Mouse (Mus musculus) heart, embryonic 15.5 days (tissue): Measurements from ENCODE around the gene Gm45783. TPM values are rescaled to one million over a fixed set of nuclear protein-coding genes. Genes with fewer than 3 reads are reported as not detected.
"Not testable (repeated sequence)": the region's sequence is repeated elsewhere in the genome, so short reads cannot be mapped to it uniquely, and the experiment has no call there.

Source experiments
- ATAC-seq: fragments of 200-750 bp; cut with Nextera tagmentation; replicated peaks from 2 replicates; pipeline ENCODE4 v1.8.0; 2017; ENCODE audit warnings: low read depth, moderate TSS enrichment; ENCODE audit not compliant: insufficient number of reproducible peaks, insufficient read depth, low FRiP score
- H3K27ac ChIP-seq: fragments of 300-500 bp; sonication (generic); 2 replicates; pipeline ENCODE4 v1.5.1; 2015; ENCODE audit warnings: mild to moderate bottlenecking, inconsistent platforms
- H3K27me3 ChIP-seq: fragments of 300-500 bp; sonication (generic); 2 replicates; pipeline ENCODE4 v1.6.1; 2015; ENCODE audit warnings: inconsistent platforms
- H3K36me3 ChIP-seq: fragments of 300-500 bp; sonication (generic); 2 replicates; pipeline ENCODE4 v1.6.1; 2015; ENCODE audit warnings: mild to moderate bottlenecking, inconsistent platforms
- H3K4me1 ChIP-seq: fragments of 300-500 bp; sonication (generic); replicated peaks from 2 replicates; pipeline ENCODE4 v1.6.1; 2015; ENCODE audit warnings: inconsistent platforms
- H3K4me2 ChIP-seq: fragments of 300-500 bp; sonication (generic); 2 replicates; pipeline ENCODE4 v1.6.1; 2015; ENCODE audit warnings: inconsistent platforms, mild to moderate bottlenecking, moderate library complexity
- H3K4me3 ChIP-seq: fragments of 300-500 bp; sonication (generic); 2 replicates; pipeline ENCODE4 v1.5.1; 2015; ENCODE audit warnings: mild to moderate bottlenecking, inconsistent platforms
- H3K9ac ChIP-seq: fragments of 300-500 bp; sonication (generic); 2 replicates; pipeline ENCODE4 v1.6.1; 2015; ENCODE audit warnings: mild to moderate bottlenecking, inconsistent platforms
- H3K9me3 ChIP-seq: fragments of 300-500 bp; sonication (generic); replicated peaks from 2 replicates; pipeline ENCODE4 v1.6.1; 2016; ENCODE audit warnings: inconsistent platforms
- WGBS: fragments of 180-500 bp; shearing (Covaris S2); methylation state at CpG from one replicate; pipeline ENCODE4 v1.1.7; 2015; ENCODE audit warnings: mixed read lengths; 5-methylcytosine and 5-hydroxymethylcytosine counted together
- microRNA-seq: library from miRNA; unstranded; fragments of <30 nt; microRNA quantifications from one replicate; pipeline ENCODE4, GENCODE M21; 2016
- polyA plus RNA-seq: library from polyadenylated mRNA; unstranded; fragments of >200 nt; fragmentation: Nextera tagmentation; extraction: Ambion mirVana; gene quantifications from 2 replicates; pipeline ENCODE4 v1.2.1, GENCODE M21; 2015

Gm45783 gene
- polyA plus RNA-seq, result not detected in 2 replicates

DNA sequence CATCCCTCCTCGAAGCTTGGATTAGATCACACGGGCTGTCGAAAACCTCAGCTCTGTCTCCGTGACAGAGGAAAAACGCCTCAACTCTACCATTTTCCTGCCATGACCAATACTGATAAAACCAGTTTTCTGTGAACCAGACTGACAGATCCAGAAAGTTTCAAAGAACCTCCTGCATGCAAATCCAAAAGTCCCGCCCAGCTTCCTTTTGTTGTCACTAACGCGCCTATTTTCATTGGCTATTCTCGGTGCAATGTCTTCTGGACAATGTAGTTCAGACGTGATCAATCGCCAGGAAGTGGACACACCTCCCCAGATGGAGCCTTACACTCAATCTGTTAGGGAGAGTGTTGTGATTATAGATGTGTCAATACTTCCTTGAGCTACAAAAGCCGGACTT, at the start of gene Gm45783:
Gene Gm45783 (minus strand): TSS at position 143 of the 400 bp plus-strand sequence.
- H3K4me2 ChIP-seq, H3K27me3 ChIP-seq, H3K27ac ChIP-seq, H3K4me1 ChIP-seq, H3K4me3 ChIP-seq, H3K36me3 ChIP-seq, H3K9me3 ChIP-seq, ATAC-seq, H3K9ac ChIP-seq: not testable (repeated sequence)
- 48% methylated on average over 12 of the region's 12 CpGs for WGBS

DNA sequence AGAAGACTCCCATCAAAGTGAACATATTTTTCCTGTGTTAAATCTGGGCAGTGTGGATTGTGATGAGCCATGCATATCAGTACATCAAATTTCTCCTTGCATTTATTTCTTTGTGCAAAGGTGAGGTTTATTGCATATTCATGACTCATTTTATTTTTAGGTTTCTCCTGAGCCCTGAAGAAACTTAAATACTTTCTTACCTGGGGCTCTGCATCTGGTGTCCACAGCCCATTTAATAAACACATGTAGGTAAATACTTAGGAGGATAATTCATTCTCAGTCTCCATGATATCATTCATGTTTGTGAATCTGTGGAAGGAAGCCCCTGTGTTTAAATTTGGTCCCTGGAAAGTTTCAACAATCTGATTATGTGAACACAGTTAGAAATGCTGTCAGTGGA, 25.2 kb upstream of the Gm45783 start, which contains the start of gene Vmn2r31:
Gene Vmn2r31 (minus strand): TSS at position 101 of the 400 bp plus-strand sequence.
- H3K27me3 ChIP-seq, H3K27ac ChIP-seq, H3K36me3 ChIP-seq, H3K4me3 ChIP-seq, H3K9me3 ChIP-seq, ATAC-seq, H3K4me1 ChIP-seq, H3K4me2 ChIP-seq, H3K9ac ChIP-seq: not testable (repeated sequence)

DNA sequence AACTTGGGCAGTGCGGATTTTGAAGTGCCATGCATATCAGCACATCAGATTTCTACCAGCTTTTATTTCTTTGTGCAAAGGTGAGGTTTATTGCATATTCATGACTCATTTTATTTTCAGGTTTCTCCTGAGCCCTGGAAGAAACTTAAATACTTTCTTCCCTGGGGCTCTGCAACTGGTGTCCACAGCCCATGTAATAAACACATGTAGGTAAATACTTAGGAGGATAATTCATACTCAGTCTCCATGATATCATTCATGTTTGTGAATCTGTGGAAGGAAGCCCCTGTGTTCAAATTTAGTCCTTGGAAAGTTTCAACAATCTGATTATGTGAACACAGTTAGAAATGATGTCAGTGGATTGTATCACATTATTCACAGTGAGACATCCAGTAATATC, 36.9 kb downstream of the Gm45783 start, which contains the start of gene Vmn2r30:
Gene Vmn2r30 (minus strand): TSS at position 101 of the 400 bp plus-strand sequence.
- not testable (repeated sequence) for H3K4me1 ChIP-seq, ATAC-seq, H3K27me3 ChIP-seq, H3K9ac ChIP-seq, H3K4me3 ChIP-seq, H3K4me2 ChIP-seq, H3K27ac ChIP-seq, H3K9me3 ChIP-seq, H3K36me3 ChIP-seq
- WGBS, result no CpG with 5 or more reads among the region's 1 CpGs

- H3K27me3 ChIP-seq, result no peaks in the 10 kb centered on the region
- H3K4me3 ChIP-seq, result no peak overlapping the region
- H3K4me2 ChIP-seq, result no peak overlapping the region
- WGBS, result 79% methylated on average over 16 of the region's 16 CpGs
- H3K36me3 ChIP-seq, result peaks cover 37% of the 10 kb centered on the region
- H3K9me3 ChIP-seq, result no peaks in the 10 kb centered on the region
- H3K4me1 ChIP-seq, result peaks cover 10% of the 10 kb centered on the region
- ATAC-seq, result no peak
- no peak overlapping the region for H3K27ac ChIP-seq
- H3K9ac ChIP-seq, result no peak overlapping the region
Observed at GRCm38 (mm10) chr7:7295595-7295994, 78.8 kb downstream of the Gm45783 start.

Small RNAs within 50 kb of the gene (microRNA-seq; reads per million reads assigned to microRNA genes)
- 1.3 reads per million for gene Mir5620

Other genes starting within 250 kb of the Gm45783 start
- 0.81 and 1.4 TPM in 2 replicates for gene Zfp773, start 237.8 kb downstream of the Gm45783 start, polyA plus RNA-seq
- gene Zfp418, start 203.2 kb downstream of the Gm45783 start, polyA plus RNA-seq, result 0.92 and 1.5 TPM in 2 replicates
- gene Zfp772, start 164.6 kb downstream of the Gm45783 start, polyA plus RNA-seq, result 4.2 and 4.7 TPM in 2 replicates
- gene Vmn2r29, start 127.2 kb downstream of the Gm45783 start, polyA plus RNA-seq, result 0.16 and 0.43 TPM in 2 replicates
- 3.4 and 3.6 TPM in 2 replicates for gene Gm45844, start 96.3 kb downstream of the Gm45783 start, polyA plus RNA-seq
- 45.5 and 50.0 TPM in 2 replicates for gene Clcn4, start 73.7 kb downstream of the Gm45783 start, polyA plus RNA-seq
- 0.03 TPM in 1 of 2 replicates, not detected in the other for gene Vmn2r30, start 37.0 kb downstream of the Gm45783 start, polyA plus RNA-seq
- gene Vmn2r31, start 25.1 kb upstream of the Gm45783 start, polyA plus RNA-seq, result not detected in 2 replicates
- gene Vmn2r32, start 105.4 kb upstream of the Gm45783 start, polyA plus RNA-seq, result not detected in 2 replicates
- gene Vmn2r33, start 192.2 kb upstream of the Gm45783 start, polyA plus RNA-seq, result not detected in 2 replicates